Mouse (Mus musculus) liver, embryonic 16.5 days (tissue): Measurements from ENCODE around the gene Galnt10. TPM values are rescaled to one million over a fixed set of nuclear protein-coding genes. Genes with fewer than 3 reads are reported as not detected.

Experiments used
- ATAC-seq: fragments of 200-750 bp; cut with Nextera tagmentation; 2 replicates; pipeline ENCODE4 v1.8.0; 2017; ENCODE audit warnings: low read depth, mild to moderate bottlenecking, moderate number of reproducible peaks, moderate library complexity
- H3K27ac ChIP-seq: fragments of 300-500 bp; sonication (generic); 2 replicates; pipeline ENCODE4 v1.5.1; 2014; ENCODE audit warnings: mild to moderate bottlenecking, low read length
- H3K27me3 ChIP-seq: fragments of 300-500 bp; sonication (generic); 2 replicates; pipeline ENCODE4 v1.6.1; 2014; ENCODE audit warnings: low read depth, low read length, mixed read lengths; ENCODE audit not compliant: control insufficient read depth, insufficient read depth
- H3K36me3 ChIP-seq: fragments of 300-500 bp; sonication (generic); 2 replicates; pipeline ENCODE4 v1.6.1; 2014; ENCODE audit warnings: mild to moderate bottlenecking; ENCODE audit not compliant: control insufficient read depth, insufficient read depth
- H3K4me1 ChIP-seq: fragments of 300-500 bp; sonication (generic); 2 replicates; pipeline ENCODE4 v1.6.1; 2014; ENCODE audit warnings: low read depth, low read length, mixed read lengths; ENCODE audit not compliant: control insufficient read depth
- H3K4me2 ChIP-seq: fragments of 300-500 bp; sonication (generic); 2 replicates; pipeline ENCODE4 v1.6.1; 2014; ENCODE audit warnings: low read depth, low read length, mixed read lengths
- H3K4me3 ChIP-seq: fragments of 300-500 bp; sonication (generic); 2 replicates; pipeline ENCODE4 v1.5.1; 2014; ENCODE audit warnings: low read depth, mild to moderate bottlenecking, low read length
- H3K9ac ChIP-seq: fragments of 300-500 bp; sonication (generic); 2 replicates; pipeline ENCODE4 v1.6.1; 2014; ENCODE audit warnings: low read depth, low read length
- H3K9me3 ChIP-seq: fragments of 300-500 bp; sonication (generic); replicated peaks from 2 replicates; pipeline ENCODE4 v1.6.1; 2016; ENCODE audit warnings: low read length; ENCODE audit not compliant: control insufficient read depth
- WGBS: fragments of 180-500 bp; shearing (Covaris S2); extraction: QIAGEN DNeasy Blood & Tissue Kit; methylation state at CpG from one replicate; pipeline ENCODE4 v1.1.7; 2014; ENCODE audit not compliant: insufficient replicate concordance; 5-methylcytosine and 5-hydroxymethylcytosine counted together
- polyA plus RNA-seq: library from polyadenylated mRNA; unstranded; fragments of >200 nt; fragmentation: Nextera tagmentation; extraction: Ambion mirVana; gene quantifications from 2 replicates; pipeline ENCODE4 v1.2.1, GENCODE M21; 2015

Galnt10 gene
- polyA plus RNA-seq, 1 experiment from 2014 or later = 26.3 TPM

- H3K4me2 ChIP-seq = no peak overlapping the region
- no peak for ATAC-seq
- H3K27me3 ChIP-seq = peaks cover 15% of the 10 kb centered on the region
- no peaks in the 10 kb centered on the region for H3K9me3 ChIP-seq
- H3K4me3 ChIP-seq = no peak overlapping the region
- no peaks in the 10 kb centered on the region for H3K36me3 ChIP-seq
- H3K9ac ChIP-seq = no peak overlapping the region
- no peak overlapping the region for H3K27ac ChIP-seq
- peaks cover 11% of the 10 kb centered on the region for H3K4me1 ChIP-seq
- 68% methylated on average over 7 of the region's 7 CpGs for WGBS
Measured at GRCm38 (mm10) chr11:57631805-57632485, 13.3 kb upstream of the Galnt10 start.

- Histone ChIP-seq H3K4me2 (no peak overlapping the region), H3K4me1 (peaks cover 3% of the 10 kb centered on the region), H3K9me3 (no peaks in the 10 kb centered on the region), H3K27me3 (peaks cover 15% of the 10 kb centered on the region), H3K4me3 (no peak overlapping the region), H3K36me3 (no peaks in the 10 kb centered on the region), H3K9ac (no peak overlapping the region), H3K27ac (no peak overlapping the region)
- no peak for ATAC-seq
- 74% methylated on average over 2 of the region's 2 CpGs for WGBS
Measured at GRCm38 (mm10) chr11:57633006-57633405, 12.2 kb upstream of the Galnt10 start.

GRCm38 (mm10) chr11:57633975-57634585, 11.2 kb upstream of the Galnt10 start:
- Histone ChIP-seq H3K9ac (no peak overlapping the region), H3K4me1 (no peaks in the 10 kb centered on the region), H3K9me3 (no peaks in the 10 kb centered on the region), H3K4me2 (no peak overlapping the region), H3K27ac (no peak overlapping the region), H3K4me3 (no peak overlapping the region), H3K36me3 (no peaks in the 10 kb centered on the region), H3K27me3 (peaks cover 15% of the 10 kb centered on the region)
- 39% methylated on average over 6 of the region's 6 CpGs for WGBS
- no peak for ATAC-seq

GRCm38 (mm10) chr11:57635148-57635547, 10.1 kb upstream of the Galnt10 start:
- Histone ChIP-seq H3K4me3 (no peak overlapping the region), H3K4me2 (no peak overlapping the region), H3K9ac (no peak overlapping the region), H3K27me3 (peaks cover 15% of the 10 kb centered on the region), H3K4me1 (no peaks in the 10 kb centered on the region), H3K9me3 (no peaks in the 10 kb centered on the region), H3K36me3 (no peaks in the 10 kb centered on the region), H3K27ac (no peak overlapping the region)
- WGBS = 32% methylated on average over 9 of the region's 9 CpGs
- no peak for ATAC-seq

- 42% methylated on average over 2 of the region's 2 CpGs for WGBS
- peak overlapping the region; percentile 94 for H3K4me2 ChIP-seq
- ATAC-seq = no peak
- H3K9ac ChIP-seq = no peak overlapping the region
- peaks cover 5% of the 10 kb centered on the region for H3K36me3 ChIP-seq
- H3K4me1 ChIP-seq = peaks cover 29% of the 10 kb centered on the region
- no peak overlapping the region for H3K27ac ChIP-seq
- H3K27me3 ChIP-seq = no peaks in the 10 kb centered on the region; the same call in 1 of the 2 replicates
- no peaks in the 10 kb centered on the region for H3K9me3 ChIP-seq
- H3K4me3 ChIP-seq = peak overlapping the region; percentile 95; the same call in 1 of the 2 replicates
Measured at GRCm38 (mm10) chr11:57643691-57644090, 1.6 kb upstream of the Galnt10 start.

GRCm38 (mm10) chr11:57644245-57645017, 811 bp upstream of the Galnt10 start:
- ATAC-seq = peak; percentile 54
- peaks cover 37% of the 10 kb centered on the region for H3K4me1 ChIP-seq
- under 1% methylated on average over 30 of the region's 30 CpGs for WGBS
- H3K4me3 ChIP-seq = peak overlapping the region; percentile 95
- peak overlapping the region; percentile 94 for H3K4me2 ChIP-seq
- H3K36me3 ChIP-seq = peaks cover 5% of the 10 kb centered on the region
- H3K9ac ChIP-seq = peak overlapping the region; percentile 99
- H3K27ac ChIP-seq = peak overlapping the region; percentile 81
- no peaks in the 10 kb centered on the region for H3K9me3 ChIP-seq
- no peaks in the 10 kb centered on the region; the same call in 1 of the 2 replicates for H3K27me3 ChIP-seq

- peaks cover 51% of the 10 kb centered on the region for H3K4me1 ChIP-seq
- peak overlapping the region; percentile 94 for H3K4me2 ChIP-seq
- 0 out of 2 replicates have a peak overlapping the region, but pooled peaks have one; percentile 41 for H3K27ac ChIP-seq
- WGBS = 20% methylated on average over 8 of the region's 8 CpGs
- no peaks in the 10 kb centered on the region for H3K9me3 ChIP-seq
- H3K27me3 ChIP-seq = no peaks in the 10 kb centered on the region; the same call in 1 of the 2 replicates
- peak overlapping the region; percentile 99 for H3K9ac ChIP-seq
- peaks cover 5% of the 10 kb centered on the region for H3K36me3 ChIP-seq
- ATAC-seq = no peak
- peak overlapping the region; percentile 95 for H3K4me3 ChIP-seq
Measured at GRCm38 (mm10) chr11:57645847-57646246, 605 bp downstream of the Galnt10 start.

GRCm38 (mm10) chr11:57646416-57646815, 1.2 kb downstream of the Galnt10 start:
- H3K9me3 ChIP-seq = no peaks in the 10 kb centered on the region
- no peaks in the 10 kb centered on the region; the same call in 1 of the 2 replicates for H3K27me3 ChIP-seq
- peaks cover 5% of the 10 kb centered on the region for H3K36me3 ChIP-seq
- ATAC-seq = no peak
- 17% methylated on average over 1 of the region's 1 CpGs for WGBS
- H3K9ac ChIP-seq = peak overlapping the region; percentile 99
- H3K4me1 ChIP-seq = peaks cover 56% of the 10 kb centered on the region
- H3K27ac ChIP-seq = 0 out of 2 replicates have a peak overlapping the region, but pooled peaks have one; percentile 7
- H3K4me2 ChIP-seq = peak overlapping the region; percentile 94
- peak overlapping the region; percentile 95 for H3K4me3 ChIP-seq
